Mouse (Mus musculus): Measurements from ENCODE around the gene Cenpc1. TPM values are rescaled to one million over a fixed set of nuclear protein-coding genes. Genes with fewer than 3 reads are reported as not detected.

Gene Cenpc1
- total and polyA plus RNA-seq, 3 experiments, result 14.1 to 30.6 (median 20.6) TPM

GRCm38 (mm10) chr5:85962791-85963190, 102.6 kb downstream of the Cenpc1 start:
- in situ Hi-C loops (cut with MboI; ENCODE audit: low pct_ligation_motif_present, low pct_unique_long_range_greater_than_20kb, low sequenced_read_pairs), result no loop called here
- no peaks in the 10 kb centered on the region for H3K4me1 ChIP-seq (ENCODE audit: control insufficient read depth in 1 of 2, insufficient read depth in 2 of 2)

More at GRCm38 (mm10) chr5:85962791-85963190, 102.6 kb downstream of the Cenpc1 start:
- Histone ChIP-seq H3K27me3 (replicated peaks) (no peaks in the 10 kb centered on the region), H3K27ac (ENCODE audit: insufficient read depth, low read depth) (no peak overlapping the region), H3K79me2 (replicated peaks; ENCODE audit: control insufficient read depth, extremely low read depth, insufficient read depth, poor library complexity, severe bottlenecking) (no peaks in the 10 kb centered on the region), H3K9me3 (replicated peaks; ENCODE audit: low read length) (no peaks in the 10 kb centered on the region), H3K4me2 (ENCODE audit: insufficient read depth, low read depth, poor library complexity, severe bottlenecking) (no peak overlapping the region), H3K36me3 (replicated peaks in 1 of 2; ENCODE audit: control insufficient read depth in 1 of 2, insufficient read depth in 1 of 2, low read length in 1 of 2) (no peaks in the 10 kb centered on the region), H3K4me3 (replicated peaks in 1 of 3; ENCODE audit: low read depth in 2 of 3, low read length in 2 of 3, poor library complexity in 1 of 3) (no peak overlapping the region), H3K9ac (ENCODE audit: insufficient read depth, low read depth) (no peak overlapping the region)
- dilution Hi-C loops (cut with MboI; ENCODE audit: extremely low pct_ligation_motif_present, extremely low pct_unique_long_range_greater_than_20kb, low sequenced_read_pairs), result no loop called here
- no peak for TF ChIP-seq POLR2A (IDR thresholded peaks at IDR 0.05; ENCODE audit: low read depth, low read length)
- no peak for DNase-seq (ENCODE audit: extremely low read depth)

Other genes with a start within 250 kb of the Cenpc1 start
- 9.8 and 12.6 TPM in 2 replicates for gene Stap1, start 6.2 kb upstream of the Cenpc1 start, total RNA-seq (2012; rRNA removed)
- gene Stap1, start 6.2 kb upstream of the Cenpc1 start, total RNA-seq (2014; rRNA removed), result 18.1 and 18.8 TPM in 2 replicates
- gene Stap1, start 6.2 kb upstream of the Cenpc1 start, polyA plus RNA-seq (2012; ENCODE audit: insufficient read length, low read depth), result 14.2 and 14.4 TPM in 2 replicates
- gene Uba6, start 107.2 kb upstream of the Cenpc1 start, total RNA-seq (2012; rRNA removed), result 15.2 and 18.9 TPM in 2 replicates
- 27.3 and 32.0 TPM in 2 replicates for gene Uba6, start 107.2 kb upstream of the Cenpc1 start, total RNA-seq (2014; rRNA removed)
- gene Uba6, start 107.2 kb upstream of the Cenpc1 start, polyA plus RNA-seq (2012; ENCODE audit: insufficient read length, low read depth), result 15.6 and 15.9 TPM in 2 replicates
- not detected in 2 replicates for gene Gnrhr, start 132.3 kb upstream of the Cenpc1 start, total RNA-seq (2012; rRNA removed)
- not detected in 2 replicates for gene Gnrhr, start 132.3 kb upstream of the Cenpc1 start, total RNA-seq (2014; rRNA removed)
- gene Gnrhr, start 132.3 kb upstream of the Cenpc1 start, polyA plus RNA-seq (2012; ENCODE audit: insufficient read length, low read depth), result not detected in 2 replicates
- not detected in 2 replicates for gene Tmprss11c, start 223.7 kb upstream of the Cenpc1 start, total RNA-seq (2012; rRNA removed)
- not detected in 2 replicates for gene Tmprss11c, start 223.7 kb upstream of the Cenpc1 start, total RNA-seq (2014; rRNA removed)
- gene Tmprss11c, start 223.7 kb upstream of the Cenpc1 start, polyA plus RNA-seq (2012; ENCODE audit: insufficient read length, low read depth), result not detected in 2 replicates

Data from CH12.LX (cell line).